Mouse (Mus musculus) megakaryocyte progenitor cell, adult 5-6 weeks (primary cell): ENCODE data around the gene Slc8a1. TPM values are rescaled to one million over a fixed set of nuclear protein-coding genes. Genes with fewer than 3 reads are reported as not detected.

ENCODE experiments used
- ATAC-seq: replicated peaks from 2 replicates; pipeline ENCODE4 v1.8.0; 2016; ENCODE audit warnings: mild to moderate bottlenecking, moderate TSS enrichment, inconsistent platforms; ENCODE audit not compliant: poor library complexity
- total RNA-seq, 2 experiments: library from RNA; stranded (forward) in 1 of 2; stranded (reverse) in 1 of 2; fragments of 157-497, 149-512 nt in 1 of 2; fragments of 200-1000 nt in 1 of 2; gene quantifications; 2 replicates each; pipeline versions ENCODE4 v1.2.3 to v1.2.4; 2015 to 2017

Gene Slc8a1
- total RNA-seq, 2 experiments from 2014 or later = 4.8 to 5.8 TPM

- no peak for ATAC-seq
These were observed 360.3 kb downstream of the Slc8a1 start for GRCm38 (mm10) chr17:81377757-81378299.

DNA sequence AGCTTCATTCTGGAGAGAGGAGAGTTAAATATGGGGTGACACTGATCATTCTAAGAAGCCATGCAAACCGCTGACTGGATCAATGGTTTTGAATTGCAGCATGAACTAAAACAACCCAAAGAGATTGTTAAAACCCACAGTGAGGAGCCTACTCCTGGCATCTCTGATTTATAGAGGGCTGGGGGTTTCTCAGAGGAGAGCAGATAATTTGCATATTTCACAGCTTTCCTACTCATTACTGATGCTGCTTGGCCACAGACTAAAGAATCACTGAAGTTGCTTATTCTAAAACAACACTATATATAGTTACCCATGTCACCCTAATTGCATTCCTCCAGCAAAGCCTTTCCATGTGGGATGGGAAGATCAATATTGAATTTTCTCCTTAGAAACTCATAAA is 361.0 kb downstream of the Slc8a1 start:
- no peak for ATAC-seq

DNA sequence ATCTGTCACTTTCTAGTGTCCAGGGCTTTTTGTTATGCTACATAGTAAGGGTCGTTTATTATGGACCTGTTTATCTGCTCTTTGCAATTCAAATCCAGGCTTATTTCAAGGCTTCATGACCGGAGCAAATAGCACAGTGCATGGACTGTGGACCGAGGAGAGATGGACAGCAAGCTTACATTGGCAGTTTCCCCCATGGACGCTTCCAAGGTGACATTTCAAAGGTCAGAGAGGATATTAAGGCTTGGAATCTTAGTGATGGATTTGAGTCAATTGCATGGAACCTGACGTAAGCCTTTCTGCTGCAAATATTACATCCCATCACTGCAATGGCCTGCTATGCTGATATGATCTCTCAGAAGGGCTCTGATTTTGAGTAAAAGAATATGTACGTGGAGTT is 362.3 kb downstream of the Slc8a1 start:
- ATAC-seq = no peak

GRCm38 (mm10) chr17:81369036-81369435 is 369.1 kb downstream of the Slc8a1 start:
- no peak for ATAC-seq

GRCm38 (mm10) chr17:81368503-81368902 is 369.7 kb downstream of the Slc8a1 start:
- ATAC-seq = no peak

DNA sequence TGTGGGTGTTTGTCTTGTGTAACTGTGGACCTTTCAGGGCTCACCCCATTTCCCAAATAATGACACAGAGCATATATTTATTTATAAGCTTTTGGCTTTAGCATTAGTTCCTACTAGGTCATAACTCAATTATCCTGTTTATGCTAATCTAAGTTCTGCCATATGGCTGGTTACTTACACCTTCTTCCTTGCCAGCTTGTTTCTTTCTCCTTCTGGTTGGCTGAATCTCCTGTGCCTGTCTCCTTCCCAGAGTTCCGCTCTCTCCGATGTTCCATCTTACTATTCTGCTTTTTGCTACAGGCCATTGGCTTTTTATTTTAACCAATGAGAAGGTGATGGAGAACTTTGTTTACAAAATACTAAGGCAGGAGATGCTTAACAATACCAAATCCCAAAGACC is 374.8 kb downstream of the Slc8a1 start:
- ATAC-seq = no peak

- ATAC-seq = no peak
These were observed 377.6 kb downstream of the Slc8a1 start for GRCm38 (mm10) chr17:81360571-81360970.

- ATAC-seq = no peak
These were observed 378.1 kb downstream of the Slc8a1 start for GRCm38 (mm10) chr17:81360032-81360431.

GRCm38 (mm10) chr17:81336024-81336754 is 402.0 kb downstream of the Slc8a1 start:
- ATAC-seq = no peak

DNA sequence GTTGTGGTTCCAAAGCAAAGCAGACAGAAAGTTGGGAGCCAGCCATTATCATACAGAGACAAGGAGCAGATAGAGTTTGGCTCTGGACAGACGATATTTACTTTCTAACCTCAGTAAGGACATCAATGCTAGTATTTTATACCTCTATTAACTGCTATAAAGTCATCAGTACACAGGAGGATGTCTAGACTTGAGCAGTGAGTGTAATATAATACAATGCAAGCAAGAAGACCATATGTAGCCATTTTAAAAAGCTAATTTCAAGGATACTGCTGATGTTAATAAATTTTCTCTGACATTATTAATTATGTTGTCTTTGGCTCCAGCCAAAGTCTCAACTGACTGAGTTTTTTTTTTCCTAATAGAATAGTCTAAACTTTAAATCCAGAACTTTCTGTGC is 402.7 kb downstream of the Slc8a1 start:
- ATAC-seq = no peak
